Mouse (Mus musculus) brain, adult 2 months (tissue): Measurements from ENCODE around the gene Ugt1a10.

Experiments
- DNase-seq: peaks from one replicate; pipeline ENCODE4 v3.0.0; 2011; ENCODE audit warnings: low read depth, low spot score

Gene Ugt1a10

GRCm38 (mm10) chr1:88254793-88255465, 199.7 kb downstream of the Ugt1a10 start:
- DNase-seq, result no peak

GRCm38 (mm10) chr1:88255466-88255857, 200.3 kb downstream of the Ugt1a10 start:
- DNase-seq, result no peak

GRCm38 (mm10) chr1:88255989-88256754, 201.0 kb downstream of the Ugt1a10 start:
- no peak for DNase-seq

- DNase-seq, result no peak
Observed at GRCm38 (mm10) chr1:88256886-88257663, 201.9 kb downstream of the Ugt1a10 start.

- no peak for DNase-seq
Observed at GRCm38 (mm10) chr1:88257681-88258080, 202.5 kb downstream of the Ugt1a10 start.

- DNase-seq, result no peak
Observed at GRCm38 (mm10) chr1:88258361-88258760, 203.2 kb downstream of the Ugt1a10 start.

DNA sequence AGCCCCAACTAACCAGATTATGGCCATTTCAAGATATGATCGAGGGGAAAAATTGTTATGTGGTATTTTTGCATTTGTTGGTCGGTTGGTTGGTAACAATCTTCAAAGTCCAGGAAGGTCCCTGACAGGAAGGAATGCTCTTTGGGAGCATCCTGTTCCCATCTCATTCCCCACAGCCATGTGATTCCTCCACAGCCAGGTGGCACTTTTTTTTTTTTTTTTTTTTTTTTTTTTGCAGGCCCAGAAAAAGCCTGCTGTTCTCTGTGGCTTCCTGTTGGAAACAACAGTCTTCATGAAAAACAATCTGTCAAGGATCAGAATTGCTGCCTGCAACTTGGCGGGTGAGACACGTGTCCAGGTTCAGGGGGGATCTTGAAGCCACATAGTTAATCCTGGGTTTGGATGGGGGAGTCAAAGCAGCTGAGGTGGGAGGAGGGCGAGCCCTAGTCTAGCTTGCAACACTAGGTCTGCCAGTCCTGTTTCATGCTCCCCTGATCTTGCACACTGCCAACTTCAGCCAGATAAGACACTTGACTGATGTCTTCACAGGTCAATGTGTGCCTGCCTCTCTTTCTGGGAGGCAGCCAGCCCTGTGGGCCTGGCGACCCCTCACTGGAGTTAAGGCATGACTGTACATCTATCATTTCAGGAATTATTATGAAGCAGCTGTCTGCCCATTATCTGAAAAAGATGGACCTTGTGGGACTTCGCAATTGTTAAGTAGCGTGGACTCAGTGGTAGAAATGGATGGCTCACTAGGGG, 203.9 kb downstream of the Ugt1a10 start:
- DNase-seq, result peak; percentile 53

DNA sequence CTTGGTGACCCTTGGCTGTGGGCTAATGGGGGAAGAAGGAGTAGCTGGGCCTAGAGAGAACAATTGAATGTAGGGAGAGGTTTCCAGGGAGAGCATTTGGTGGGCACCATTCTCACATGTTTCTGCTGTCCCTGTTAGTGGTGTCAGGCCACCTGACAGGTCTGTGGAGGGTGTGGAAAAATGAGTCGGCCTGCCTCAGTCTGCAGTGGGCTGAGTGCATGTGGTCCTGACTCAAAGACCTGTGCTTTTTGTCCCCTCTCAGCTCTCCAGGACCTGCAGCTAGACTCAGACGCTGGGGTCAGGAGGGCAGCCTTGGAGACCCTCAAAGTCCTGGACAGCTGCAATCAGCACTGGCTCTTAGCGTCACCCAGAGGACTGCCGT, 204.4 kb downstream of the Ugt1a10 start:
- DNase-seq, result no peak

- no peak for DNase-seq
Observed at GRCm38 (mm10) chr1:88260114-88260513, 204.9 kb downstream of the Ugt1a10 start.

DNA sequence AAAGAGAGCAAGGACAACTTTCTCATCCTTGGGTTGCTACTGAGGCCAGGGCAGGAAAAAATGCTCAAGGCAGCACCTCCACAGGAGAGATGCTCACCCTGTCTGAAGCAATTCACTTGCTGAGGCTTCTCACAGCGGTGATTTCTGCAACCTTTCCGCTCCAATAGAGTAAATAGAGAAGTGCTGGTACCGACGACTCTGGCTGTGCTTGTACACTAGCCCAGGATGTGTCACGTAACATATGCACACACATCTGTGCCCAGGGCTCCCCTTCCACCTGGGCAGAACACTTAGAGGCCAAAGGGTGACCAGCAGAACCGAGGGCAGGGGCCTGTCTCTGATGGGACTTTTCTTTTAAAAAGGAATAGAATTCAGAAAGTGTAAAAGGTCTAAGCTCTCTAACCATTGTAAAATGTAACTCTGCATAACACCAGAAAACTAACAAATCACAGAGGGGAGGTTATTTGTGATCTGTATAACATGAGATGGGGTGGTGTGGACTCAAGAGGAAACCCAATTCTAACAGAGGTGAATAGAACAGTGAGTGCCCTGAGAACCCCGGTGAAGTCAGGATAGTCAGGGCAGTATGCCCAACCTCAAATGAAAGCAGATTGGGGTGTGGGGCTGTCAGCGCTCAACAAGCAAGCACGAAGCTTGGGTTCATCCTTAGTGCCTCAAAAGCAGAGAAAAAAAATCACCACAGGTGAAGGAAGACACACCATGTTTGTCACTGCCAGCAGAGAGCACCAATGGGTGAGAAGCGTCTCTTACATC, 205.6 kb downstream of the Ugt1a10 start:
- DNase-seq, result no peak

GRCm38 (mm10) chr1:88261706-88262105, 206.5 kb downstream of the Ugt1a10 start:
- no peak for DNase-seq

GRCm38 (mm10) chr1:88262255-88262654, 207.1 kb downstream of the Ugt1a10 start:
- peak; percentile 78 for DNase-seq

DNA sequence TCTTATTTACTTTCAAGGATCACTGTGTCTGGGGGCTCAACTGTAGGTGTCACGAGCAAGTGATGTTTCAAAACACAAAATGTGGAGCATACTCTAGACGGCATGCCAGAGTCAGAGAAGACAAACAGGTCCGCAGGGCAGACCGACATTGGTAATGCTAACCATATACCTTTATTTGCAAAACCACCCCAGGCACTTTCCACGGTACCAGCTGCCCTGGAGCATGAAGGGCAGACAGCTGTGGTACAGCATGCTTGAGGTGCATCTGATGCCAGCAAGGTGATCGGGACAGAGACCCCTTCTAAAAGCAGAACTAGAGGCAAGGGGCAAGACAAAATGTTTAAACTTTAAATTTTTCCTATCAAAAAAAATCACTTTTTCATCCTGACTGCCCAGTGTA, 207.8 kb downstream of the Ugt1a10 start:
- DNase-seq, result no peak

- DNase-seq, result no peak
Observed at GRCm38 (mm10) chr1:88263778-88264177, 208.6 kb downstream of the Ugt1a10 start.

DNA sequence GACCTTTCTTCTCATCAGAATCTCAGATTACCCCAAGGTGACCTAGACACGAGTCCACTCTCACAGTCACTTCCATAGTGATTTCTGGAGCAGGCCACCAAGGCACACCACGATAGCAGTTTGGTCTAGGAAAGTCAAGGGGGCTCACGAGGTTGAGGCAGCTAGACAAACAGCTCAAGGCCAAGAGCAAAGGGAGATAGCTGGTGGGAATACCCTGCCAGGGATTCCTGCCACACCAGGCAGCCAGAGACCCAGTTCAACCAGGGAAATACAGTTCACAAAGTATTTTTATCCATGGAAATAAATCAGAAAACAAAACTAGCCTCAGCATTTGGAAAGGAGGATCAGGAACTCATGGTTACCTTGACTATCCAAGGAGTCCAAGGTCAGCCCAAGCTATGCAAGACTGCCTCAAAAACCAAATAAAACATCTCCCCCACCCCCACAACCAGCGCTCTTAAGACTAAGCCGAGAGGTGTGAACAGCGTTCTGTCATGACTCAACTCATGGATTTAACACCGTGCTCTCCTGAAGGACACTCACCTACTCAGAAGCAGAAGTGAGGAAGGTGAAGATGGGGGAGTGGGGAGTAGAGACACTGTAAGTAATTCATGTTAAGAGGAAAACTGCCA, 209.2 kb downstream of the Ugt1a10 start:
- peak; percentile 44 for DNase-seq

GRCm38 (mm10) chr1:88264869-88265240, 209.7 kb downstream of the Ugt1a10 start:
- no peak for DNase-seq

DNA sequence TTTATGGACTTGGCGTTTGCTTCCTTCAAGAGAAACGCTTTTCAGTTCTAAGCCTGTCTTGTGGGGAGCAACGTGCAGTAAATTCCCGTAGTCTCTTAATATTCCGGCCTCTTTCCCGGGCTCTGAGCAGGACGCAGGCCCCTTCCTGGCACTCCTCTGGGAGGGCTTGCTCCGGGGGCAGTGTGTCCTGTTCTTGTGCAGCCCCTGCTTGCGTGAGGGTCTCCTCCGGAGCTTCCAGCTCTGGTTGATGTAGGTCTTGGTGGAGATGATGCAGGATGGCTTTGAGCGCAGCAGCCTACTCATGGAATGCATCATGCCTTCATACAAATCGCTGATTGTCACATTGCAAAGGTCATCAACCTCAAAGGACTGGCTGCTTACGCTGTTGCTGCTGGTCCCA, 210.9 kb downstream of the Ugt1a10 start:
- DNase-seq, result no peak

DNA sequence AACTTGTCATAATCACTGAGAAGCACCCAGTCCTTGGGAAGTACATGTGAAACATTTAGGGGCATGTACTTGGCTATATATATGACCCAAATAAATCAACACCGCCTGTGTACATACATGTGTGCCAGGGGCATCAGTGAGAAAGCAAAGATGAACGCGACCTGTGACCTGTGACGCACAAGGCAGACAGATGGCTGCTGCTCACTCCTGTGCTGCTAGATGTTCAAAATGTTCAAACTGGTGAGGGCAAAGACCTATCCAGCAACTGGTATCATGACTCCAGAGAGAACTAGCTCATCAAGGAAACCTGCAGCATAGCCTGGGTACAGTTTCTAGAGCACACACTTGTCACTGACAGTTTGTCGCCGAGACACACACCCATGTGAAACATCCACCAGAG, 212.3 kb downstream of the Ugt1a10 start:
- DNase-seq, result no peak

DNA sequence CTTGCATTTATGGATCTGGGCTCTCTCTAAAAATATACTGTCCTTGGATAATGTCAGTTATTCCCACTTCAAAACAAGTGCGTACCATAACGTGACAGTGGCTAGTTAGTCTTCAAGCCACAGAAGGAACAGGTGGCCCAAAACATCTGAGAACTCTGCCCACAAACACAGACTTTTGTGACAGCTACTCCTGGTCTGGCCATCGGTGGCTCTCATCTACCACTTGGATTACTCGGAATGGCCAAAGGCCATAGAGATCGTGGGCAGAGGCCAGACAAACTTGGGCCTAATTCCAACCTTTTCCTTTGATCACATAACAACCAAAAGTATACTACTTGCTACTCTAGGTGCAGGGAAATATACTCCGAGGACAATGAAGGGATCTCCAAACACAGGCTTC, 212.9 kb downstream of the Ugt1a10 start:
- DNase-seq, result no peak
